In the genomic region with DNA sequence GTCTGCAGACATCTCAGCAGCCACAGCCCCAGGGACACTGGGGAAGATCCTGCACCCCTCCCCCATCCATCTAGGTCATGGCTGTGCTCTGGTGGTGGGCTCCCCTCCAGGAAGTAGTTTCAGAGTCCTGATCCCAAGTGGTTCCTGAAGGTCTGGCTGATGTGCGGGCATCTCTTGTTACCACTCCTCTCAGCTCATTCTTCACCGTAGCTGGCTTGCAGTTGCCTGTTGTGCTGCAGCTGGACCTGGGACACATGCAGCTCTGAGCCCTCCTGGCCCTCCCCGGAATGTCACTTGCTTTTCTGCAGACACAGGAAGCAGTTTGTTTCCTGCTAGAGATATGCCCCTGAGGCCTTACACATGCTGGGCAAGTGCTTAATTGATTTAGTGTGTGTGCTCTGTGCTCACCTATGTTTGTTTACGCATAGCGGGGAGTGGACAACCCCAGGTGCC, we compare ENCODE assay signal across 12 mouse cellular contexts.
DNase-seq lines count a peak whose midpoint lies in the region; TF ChIP-seq lines count a peak whose summit lies in the region.
"Had no signal": no experiment of that assay in that cellular context is flagged by ENCODE, and none has a peak within 500 bp of the region (broad histone marks: within the 10 kb centered on the region; RNA-seq: fewer than 3 reads in every experiment).

No protein-coding gene starts in this region.

- no peak for TF ChIP-seq CTCF in ES-Bruce4 (IDR thresholded peaks at IDR 0.05; ENCODE audit: low read depth, low read length)
- TF ChIP-seq CTCF in small intestine, adult 2 months (IDR thresholded peaks at IDR 0.05; ENCODE audit: extremely low read depth, insufficient read length, insufficient replicate concordance, low read depth, low read length) = no peak

- no peak for DNase-seq in heart, embryonic 10.5 days (ENCODE audit: low spot score)
- DNase-seq in heart, adult 11 months = no peak
- DNase-seq in induced T-regulatory cell, adult 2 months (ENCODE audit: low read depth) = peak; percentile 8
- DNase-seq in cerebellum, postnatal 10 days = no peak
- DNase-seq in urinary bladder, postnatal 25 days (ENCODE audit: low spot score) = no peak
- DNase-seq in gastrocnemius, adult 8-10 months (ENCODE audit: low spot score in 2 of 2) = no peak
- DNase-seq: kidney, postnatal 14 days; right cerebral cortex, postnatal 4 days had no signal

- H3K27ac ChIP-seq in heart, embryonic 10.5 days = peak overlapping the region; percentile 60
- H3K27ac ChIP-seq in ES-Bruce4 (ENCODE audit: insufficient read depth, low read length) = no peak overlapping the region
- H3K27ac ChIP-seq in small intestine, adult 2 months (ENCODE audit: insufficient read depth, low read depth, low read length) = 0 out of 2 replicates have a peak overlapping the region, but pooled peaks have one; percentile 11
- H3K27ac ChIP-seq: macrophage; neural tube, embryonic 13.5 days had no signal

- H3K9me3 ChIP-seq in heart, embryonic 10.5 days = no peaks in the 10 kb centered on the region
- no peaks in the 10 kb centered on the region for H3K9me3 ChIP-seq in ES-Bruce4 (replicated peaks; ENCODE audit: control insufficient read depth, insufficient read depth, low read length, poor library complexity, severe bottlenecking)
- H3K9me3 ChIP-seq: neural tube, embryonic 13.5 days had no signal

- no peak overlapping the region for H3K9ac ChIP-seq in ES-Bruce4 (ENCODE audit: low read depth, poor library complexity, severe bottlenecking)
- H3K9ac ChIP-seq: neural tube, embryonic 13.5 days had no signal

- no peak for TF ChIP-seq POLR2A in ES-Bruce4 (IDR thresholded peaks at IDR 0.05; ENCODE audit: insufficient read depth, low read length)
- no peak for TF ChIP-seq POLR2A in small intestine, adult 2 months (IDR thresholded peaks at IDR 0.05; ENCODE audit: low read depth, low read length)

- TF ChIP-seq EP300 in ES-Bruce4 (IDR thresholded peaks at IDR 0.05; ENCODE audit: insufficient read depth, low read depth, low read length) = 0 out of 2 replicates have a peak, but pooled peaks have one; percentile 16

- H3K4me3 ChIP-seq in heart, embryonic 10.5 days = no peak overlapping the region
- H3K4me3 ChIP-seq in ES-Bruce4 (ENCODE audit: low read depth, low read length) = no peak overlapping the region
- H3K4me3 ChIP-seq in small intestine, adult 2 months (ENCODE audit: low read depth, low read length) = no peak overlapping the region
- H3K4me3 ChIP-seq: neural tube, embryonic 13.5 days had no signal

- H3K36me3 ChIP-seq in heart, embryonic 10.5 days = no peaks in the 10 kb centered on the region
- no peaks in the 10 kb centered on the region for H3K36me3 ChIP-seq in ES-Bruce4 (ENCODE audit: control insufficient read depth, insufficient read depth, low read length, poor library complexity, severe bottlenecking)
- H3K36me3 ChIP-seq in small intestine, adult 2 months (ENCODE audit: control insufficient read depth, insufficient read depth, low read length) = no peaks in the 10 kb centered on the region
- H3K36me3 ChIP-seq: neural tube, embryonic 13.5 days had no signal

- no peaks in the 10 kb centered on the region for H3K27me3 ChIP-seq in heart, embryonic 10.5 days (ENCODE audit: insufficient read depth, poor library complexity, severe bottlenecking)
- no peaks in the 10 kb centered on the region for H3K27me3 ChIP-seq in ES-Bruce4 (ENCODE audit: control insufficient read depth, insufficient read depth, low read length, poor library complexity, severe bottlenecking)
- no peaks in the 10 kb centered on the region for H3K27me3 ChIP-seq in small intestine, adult 2 months (ENCODE audit: control insufficient read depth, insufficient read depth, low read length)
- H3K27me3 ChIP-seq: neural tube, embryonic 13.5 days had no signal

- H3K4me1 ChIP-seq in heart, embryonic 10.5 days = peaks cover 39% of the 10 kb centered on the region
- no peaks in the 10 kb centered on the region for H3K4me1 ChIP-seq in ES-Bruce4 (ENCODE audit: control insufficient read depth, insufficient read depth, low read length)
- peaks cover 5% of the 10 kb centered on the region; the same call in 1 of the 2 replicates for H3K4me1 ChIP-seq in small intestine, adult 2 months (ENCODE audit: control insufficient read depth, insufficient read depth, insufficient read length, low read length)

- WGBS in heart, embryonic 10.5 days = 43% methylated on average over 5 of the region's 5 CpGs
- 27% methylated on average over 5 of the region's 5 CpGs for WGBS in small intestine, adult 2 months
